Mouse (Mus musculus) liver, postnatal 0 days (tissue): Measurements from ENCODE around the gene Themis.

ENCODE experiments used
- CTCF ChIP-seq: sonication (generic); IDR thresholded peaks from 2 replicates; pipeline ENCODE4 v1.5.1; 2016; ENCODE audit warnings: antibody characterized with exemption, low read depth
- EP300 ChIP-seq: IDR thresholded peaks from 2 replicates; pipeline ENCODE4 v1.6.1; 2016; ENCODE audit warnings: antibody characterized with exemption, low read depth, mild to moderate bottlenecking

GRCm38 (mm10) chr10:28619415-28619814 is 48.7 kb upstream of the Themis start:
- TF ChIP-seq CTCF (no peak), EP300 (no peak)
